Mouse (Mus musculus): ENCODE measurements around the gene Ugt1a6b. TPM values are rescaled to one million over a fixed set of nuclear protein-coding genes. Genes with fewer than 3 reads are reported as not detected.
"Not testable (repeated sequence)": the region's sequence is repeated elsewhere in the genome, so short reads cannot be mapped to it uniquely, and the experiment has no call there.

Ugt1a6b gene
- polyA plus RNA-seq, 1 experiment from 2014 or later: 4.2 TPM

- ATAC-seq (ENCODE audit: insufficient read depth, low FRiP score): peak; percentile 82
- not testable (repeated sequence) for H3K27ac ChIP-seq (ENCODE audit: low read length); H3K4me3 ChIP-seq (replicated peaks; ENCODE audit: low read length); H3K9me3 ChIP-seq (replicated peaks; ENCODE audit: control insufficient read depth, low read length); H3K36me3 ChIP-seq (ENCODE audit: control insufficient read depth, insufficient read depth, low read length); H3K27me3 ChIP-seq (ENCODE audit: control insufficient read depth, insufficient read depth, low read length); H3K9ac ChIP-seq (ENCODE audit: low read length); H3K4me1 ChIP-seq (ENCODE audit: control insufficient read depth, insufficient read depth, low read length); H3K4me2 ChIP-seq (ENCODE audit: low read depth, low read length)
- WGBS: 57% methylated on average over 2 of the region's 2 CpGs
These were observed 6.0 kb downstream of the Ugt1a6b start for GRCm38 (mm10) chr1:88109027-88109557.

GRCm38 (mm10) chr1:88109604-88110003 is 6.6 kb downstream of the Ugt1a6b start:
- H3K36me3 ChIP-seq (ENCODE audit: control insufficient read depth, insufficient read depth, low read length); H3K27me3 ChIP-seq (ENCODE audit: control insufficient read depth, insufficient read depth, low read length); H3K27ac ChIP-seq (ENCODE audit: low read length); H3K9ac ChIP-seq (ENCODE audit: low read length); H3K4me1 ChIP-seq (ENCODE audit: control insufficient read depth, insufficient read depth, low read length); ATAC-seq (ENCODE audit: insufficient read depth, low FRiP score); H3K4me2 ChIP-seq (ENCODE audit: low read depth, low read length); H3K4me3 ChIP-seq (replicated peaks; ENCODE audit: low read length); H3K9me3 ChIP-seq (replicated peaks; ENCODE audit: control insufficient read depth, low read length): not testable (repeated sequence)
- WGBS: 32% methylated on average over 2 of the region's 2 CpGs

- not testable (repeated sequence) for H3K27ac ChIP-seq (ENCODE audit: low read length); H3K27me3 ChIP-seq (ENCODE audit: control insufficient read depth, insufficient read depth, low read length); H3K9me3 ChIP-seq (replicated peaks; ENCODE audit: control insufficient read depth, low read length); H3K36me3 ChIP-seq (ENCODE audit: control insufficient read depth, insufficient read depth, low read length); H3K4me2 ChIP-seq (ENCODE audit: low read depth, low read length); ATAC-seq (ENCODE audit: insufficient read depth, low FRiP score); H3K4me3 ChIP-seq (replicated peaks; ENCODE audit: low read length); H3K9ac ChIP-seq (ENCODE audit: low read length); H3K4me1 ChIP-seq (ENCODE audit: control insufficient read depth, insufficient read depth, low read length)
- WGBS: 92% methylated on average over 6 of the region's 6 CpGs
These were observed 9.7 kb downstream of the Ugt1a6b start for GRCm38 (mm10) chr1:88112769-88113168.

GRCm38 (mm10) chr1:88120550-88120949 is 17.5 kb downstream of the Ugt1a6b start:
- WGBS: 19% methylated on average over 3 of the region's 4 CpGs
- H3K4me2 ChIP-seq (ENCODE audit: low read depth, low read length); H3K9ac ChIP-seq (ENCODE audit: low read length); H3K4me1 ChIP-seq (ENCODE audit: control insufficient read depth, insufficient read depth, low read length); ATAC-seq (ENCODE audit: insufficient read depth, low FRiP score); H3K27me3 ChIP-seq (ENCODE audit: control insufficient read depth, insufficient read depth, low read length); H3K27ac ChIP-seq (ENCODE audit: low read length); H3K9me3 ChIP-seq (replicated peaks; ENCODE audit: control insufficient read depth, low read length); H3K36me3 ChIP-seq (ENCODE audit: control insufficient read depth, insufficient read depth, low read length); H3K4me3 ChIP-seq (replicated peaks; ENCODE audit: low read length): not testable (repeated sequence)

- not testable (repeated sequence) for ATAC-seq (ENCODE audit: insufficient read depth, low FRiP score); H3K4me2 ChIP-seq (ENCODE audit: low read depth, low read length); H3K9me3 ChIP-seq (replicated peaks; ENCODE audit: control insufficient read depth, low read length); H3K27ac ChIP-seq (ENCODE audit: low read length); H3K36me3 ChIP-seq (ENCODE audit: control insufficient read depth, insufficient read depth, low read length); H3K9ac ChIP-seq (ENCODE audit: low read length); H3K27me3 ChIP-seq (ENCODE audit: control insufficient read depth, insufficient read depth, low read length); H3K4me1 ChIP-seq (ENCODE audit: control insufficient read depth, insufficient read depth, low read length); H3K4me3 ChIP-seq (replicated peaks; ENCODE audit: low read length)
- no CpG with 5 or more reads among the region's 1 CpGs for WGBS
These were observed 18.5 kb downstream of the Ugt1a6b start for GRCm38 (mm10) chr1:88121521-88121920.

GRCm38 (mm10) chr1:88125827-88126360 is 22.8 kb downstream of the Ugt1a6b start:
- H3K9ac ChIP-seq (ENCODE audit: low read length); H3K4me1 ChIP-seq (ENCODE audit: control insufficient read depth, insufficient read depth, low read length); ATAC-seq (ENCODE audit: insufficient read depth, low FRiP score); H3K27ac ChIP-seq (ENCODE audit: low read length); H3K27me3 ChIP-seq (ENCODE audit: control insufficient read depth, insufficient read depth, low read length); H3K4me3 ChIP-seq (replicated peaks; ENCODE audit: low read length); H3K9me3 ChIP-seq (replicated peaks; ENCODE audit: control insufficient read depth, low read length); H3K36me3 ChIP-seq (ENCODE audit: control insufficient read depth, insufficient read depth, low read length); H3K4me2 ChIP-seq (ENCODE audit: low read depth, low read length): not testable (repeated sequence)
- 74% methylated on average over 4 of the region's 4 CpGs for WGBS

GRCm38 (mm10) chr1:88129091-88129490 is 26.0 kb downstream of the Ugt1a6b start:
- not testable (repeated sequence) for H3K4me1 ChIP-seq (ENCODE audit: control insufficient read depth, insufficient read depth, low read length); H3K9ac ChIP-seq (ENCODE audit: low read length); H3K27me3 ChIP-seq (ENCODE audit: control insufficient read depth, insufficient read depth, low read length); H3K9me3 ChIP-seq (replicated peaks; ENCODE audit: control insufficient read depth, low read length); H3K36me3 ChIP-seq (ENCODE audit: control insufficient read depth, insufficient read depth, low read length); H3K4me3 ChIP-seq (replicated peaks; ENCODE audit: low read length); H3K4me2 ChIP-seq (ENCODE audit: low read depth, low read length); H3K27ac ChIP-seq (ENCODE audit: low read length); ATAC-seq (ENCODE audit: insufficient read depth, low FRiP score)
- WGBS: 80% methylated on average over 2 of the region's 2 CpGs

GRCm38 (mm10) chr1:88130223-88130622 is 27.2 kb downstream of the Ugt1a6b start:
- H3K36me3 ChIP-seq (ENCODE audit: control insufficient read depth, insufficient read depth, low read length); H3K4me1 ChIP-seq (ENCODE audit: control insufficient read depth, insufficient read depth, low read length); H3K27me3 ChIP-seq (ENCODE audit: control insufficient read depth, insufficient read depth, low read length); H3K4me2 ChIP-seq (ENCODE audit: low read depth, low read length); ATAC-seq (ENCODE audit: insufficient read depth, low FRiP score); H3K27ac ChIP-seq (ENCODE audit: low read length); H3K9me3 ChIP-seq (replicated peaks; ENCODE audit: control insufficient read depth, low read length); H3K4me3 ChIP-seq (replicated peaks; ENCODE audit: low read length); H3K9ac ChIP-seq (ENCODE audit: low read length): not testable (repeated sequence)
- WGBS: 58% methylated on average over 1 of the region's 1 CpGs

GRCm38 (mm10) chr1:88133908-88134456 is 30.9 kb downstream of the Ugt1a6b start:
- Histone ChIP-seq H3K9me3 (replicated peaks; ENCODE audit: control insufficient read depth, low read length) (no peaks in the 10 kb centered on the region), H3K27me3 (ENCODE audit: control insufficient read depth, insufficient read depth, low read length) (no peaks in the 10 kb centered on the region), H3K27ac (ENCODE audit: low read length) (peak overlapping the region; percentile 73), H3K9ac (ENCODE audit: low read length) (no peak overlapping the region), H3K36me3 (ENCODE audit: control insufficient read depth, insufficient read depth, low read length) (no peaks in the 10 kb centered on the region), H3K4me2 (ENCODE audit: low read depth, low read length) (no peak overlapping the region), H3K4me3 (replicated peaks; ENCODE audit: low read length) (no peak overlapping the region), H3K4me1 (ENCODE audit: control insufficient read depth, insufficient read depth, low read length) (no peaks in the 10 kb centered on the region)
- peak; percentile 27; the same call in 1 of the 2 replicates for ATAC-seq (ENCODE audit: insufficient read depth, low FRiP score)
- 55% methylated on average over 3 of the region's 3 CpGs for WGBS
